Mouse (Mus musculus) lung, postnatal 0 days (tissue): ENCODE results near the gene Cort. TPM values are rescaled to one million over a fixed set of nuclear protein-coding genes. Genes with fewer than 3 reads are reported as not detected.

Experiments
- ATAC-seq: fragments of 200-750 bp; cut with Nextera tagmentation; 2 replicates; pipeline ENCODE4 v1.8.0; 2017; ENCODE audit warnings: moderate library complexity
- DNase-seq: peaks from one replicate; pipeline ENCODE4 v3.0.0-alpha.2; 2016; ENCODE audit warnings: low spot score
- H3K27ac ChIP-seq: fragments of 300-500 bp; sonication (generic); 2 replicates; pipeline ENCODE4 v1.5.1; 2014; ENCODE audit warnings: antibody characterized with exemption, mild to moderate bottlenecking, low read length, mixed read lengths
- H3K27me3 ChIP-seq: fragments of 300-500 bp; sonication (generic); replicated peaks from 2 replicates; pipeline ENCODE4 v1.6.1; 2014; ENCODE audit warnings: low read length, mixed read lengths; ENCODE audit not compliant: insufficient read depth
- H3K36me3 ChIP-seq: fragments of 300-500 bp; sonication (generic); 2 replicates; pipeline ENCODE4 v1.6.1; 2014; ENCODE audit warnings: low read length, mixed read lengths; ENCODE audit not compliant: insufficient read depth
- H3K4me1 ChIP-seq: fragments of 300-500 bp; sonication (generic); 2 replicates; pipeline ENCODE4 v1.6.1; 2014; ENCODE audit warnings: antibody characterized with exemption, low read depth, low read length, mixed read lengths; ENCODE audit not compliant: insufficient read depth
- H3K4me2 ChIP-seq: fragments of 300-500 bp; sonication (generic); replicated peaks from 2 replicates; pipeline ENCODE4 v1.6.1; 2014; ENCODE audit warnings: low read depth, mild to moderate bottlenecking, low read length, moderate library complexity, mixed read lengths
- H3K4me3 ChIP-seq: fragments of 300-500 bp; sonication (generic); 2 replicates; pipeline ENCODE4 v1.5.1; 2014; ENCODE audit warnings: low read depth, low read length
- H3K9ac ChIP-seq: fragments of 300-500 bp; sonication (generic); replicated peaks from 2 replicates; pipeline ENCODE4 v1.6.1; 2014; ENCODE audit warnings: low read depth, mild to moderate bottlenecking
- H3K9me3 ChIP-seq: fragments of 300-500 bp; sonication (generic); 2 replicates; pipeline ENCODE4 v1.6.1; 2016; ENCODE audit warnings: low read length, mixed read lengths
- CTCF ChIP-seq: IDR thresholded peaks from 2 replicates; pipeline ENCODE4 v1.5.1; 2016; ENCODE audit warnings: antibody characterized with exemption, mild to moderate bottlenecking
- EP300 ChIP-seq: IDR thresholded peaks from 2 replicates; pipeline ENCODE4 v1.6.1; 2016; ENCODE audit warnings: antibody characterized with exemption, mild to moderate bottlenecking, control low read depth
- WGBS: fragments of 180-500 bp; shearing (Covaris S2); extraction: QIAGEN DNeasy Blood & Tissue Kit; methylation state at CpG from one replicate; pipeline ENCODE4 v1.1.7; 2014; 5-methylcytosine and 5-hydroxymethylcytosine counted together
- polyA plus RNA-seq: library from polyadenylated mRNA; unstranded; fragments of >200 nt; fragmentation: Nextera tagmentation; extraction: Ambion mirVana; gene quantifications from 2 replicates; pipeline ENCODE4 v1.2.1, GENCODE M21; 2015

Cort gene
- polyA plus RNA-seq, 1 experiment from 2014 or later: 0.18 TPM

GRCm38 (mm10) chr4:149075871-149076575, 50.5 kb downstream of the Cort start:
- DNase-seq (peak; percentile 92), ATAC-seq (peak; percentile 85)
- H3K9ac ChIP-seq: no peak overlapping the region
- TF ChIP-seq EP300 (no peak), CTCF (peak; percentile 70)
- WGBS: 23% methylated on average over 10 of the region's 10 CpGs
- H3K4me1 ChIP-seq: no peaks in the 10 kb centered on the region
- H3K9me3 ChIP-seq: no peaks in the 10 kb centered on the region
- H3K27me3 ChIP-seq: no peaks in the 10 kb centered on the region
- no peak overlapping the region for H3K4me2 ChIP-seq
- H3K36me3 ChIP-seq: no peaks in the 10 kb centered on the region
- H3K27ac ChIP-seq: no peak overlapping the region
- no peak overlapping the region for H3K4me3 ChIP-seq

- Histone ChIP-seq H3K4me2 (no peak overlapping the region), H3K9ac (no peak overlapping the region), H3K36me3 (no peaks in the 10 kb centered on the region), H3K9me3 (no peaks in the 10 kb centered on the region), H3K27ac (no peak overlapping the region), H3K4me3 (no peak overlapping the region), H3K4me1 (no peaks in the 10 kb centered on the region), H3K27me3 (no peaks in the 10 kb centered on the region)
- WGBS: 63% methylated on average over 13 of the region's 13 CpGs
- ATAC-seq (peak; percentile 46), DNase-seq (peak; percentile 24)
- no peak for TF ChIP-seq CTCF
- no peak for TF ChIP-seq EP300
Observed at GRCm38 (mm10) chr4:149075073-149075472, 51.5 kb downstream of the Cort start.

Other genes starting within 250 kb of the Cort start
- 38.9 TPM in 2 replicates for gene Pex14, start 26.9 kb downstream of the Cort start, polyA plus RNA-seq
- gene Dffa, start 22.6 kb downstream of the Cort start, polyA plus RNA-seq: 21.5 and 22.8 TPM in 2 replicates
- 4.9 and 5.3 TPM in 2 replicates for gene Cenps, start 10.9 kb upstream of the Cort start, polyA plus RNA-seq
- gene Pgd, start 40.0 kb upstream of the Cort start, polyA plus RNA-seq: 113 and 119 TPM in 2 replicates
- 35.6 and 36.7 TPM in 2 replicates for gene Kif1b, start 180.9 kb upstream of the Cort start, polyA plus RNA-seq